Mouse (Mus musculus) heart, embryonic 11.5 days (tissue): Measurements from ENCODE around the gene Ugt1a8. TPM values are rescaled to one million over a fixed set of nuclear protein-coding genes. Genes with fewer than 3 reads are reported as not detected.
A peak's percentile ranks its signal among the peaks of the same experiment; 100 is the strongest.
"Not testable (repeated sequence)": the region's sequence is repeated elsewhere in the genome, so short reads cannot be mapped to it uniquely, and the experiment has no call there.

Experiments
- ATAC-seq: fragments of 200-750 bp; cut with Nextera tagmentation; replicated peaks from 2 replicates; pipeline ENCODE4 v1.8.0; 2017; ENCODE audit warnings: moderate library complexity; ENCODE audit not compliant: insufficient number of reproducible peaks, low FRiP score, low TSS enrichment
- H3K27ac ChIP-seq: fragments of 300-500 bp; sonication (generic); 2 replicates; pipeline ENCODE4 v1.5.1; 2014; ENCODE audit warnings: mild to moderate bottlenecking, low read depth, low read length
- H3K27me3 ChIP-seq: fragments of 300-500 bp; sonication (generic); 2 replicates; pipeline ENCODE4 v1.6.1; 2014; ENCODE audit warnings: mild to moderate bottlenecking, low read length, mixed read lengths; ENCODE audit not compliant: control insufficient read depth, insufficient read depth
- H3K36me3 ChIP-seq: fragments of 300-500 bp; sonication (generic); 2 replicates; pipeline ENCODE4 v1.6.1; 2014; ENCODE audit warnings: mild to moderate bottlenecking, low read length, moderate library complexity, mixed read lengths; ENCODE audit not compliant: control insufficient read depth, insufficient read depth
- H3K4me1 ChIP-seq: fragments of 300-500 bp; sonication (generic); 2 replicates; pipeline ENCODE4 v1.6.1; 2014; ENCODE audit warnings: low read length; ENCODE audit not compliant: control insufficient read depth, insufficient read depth
- H3K4me2 ChIP-seq: fragments of 300-500 bp; sonication (generic); 2 replicates; pipeline ENCODE4 v1.6.1; 2014; ENCODE audit warnings: mild to moderate bottlenecking, moderate library complexity
- H3K4me3 ChIP-seq: fragments of 300-500 bp; sonication (generic); 2 replicates; pipeline ENCODE4 v1.5.1; 2014; ENCODE audit warnings: low read depth, low read length
- H3K9ac ChIP-seq: fragments of 300-500 bp; sonication (generic); 2 replicates; pipeline ENCODE4 v1.6.1; 2014; ENCODE audit warnings: mild to moderate bottlenecking, low read depth, low read length, moderate library complexity
- H3K9me3 ChIP-seq: fragments of 300-500 bp; sonication (generic); replicated peaks from 2 replicates; pipeline ENCODE4 v1.6.1; 2016; ENCODE audit warnings: low read length; ENCODE audit not compliant: control insufficient read depth
- WGBS: fragments of 180-500 bp; shearing (Covaris S2); extraction: QIAGEN DNeasy Blood & Tissue Kit; methylation state at CpG from one replicate; pipeline ENCODE4 v1.1.7; 2014; ENCODE audit not compliant: insufficient replicate concordance; 5-methylcytosine and 5-hydroxymethylcytosine counted together
- polyA plus RNA-seq: library from polyadenylated mRNA; unstranded; fragments of >200 nt; fragmentation: Nextera tagmentation; extraction: Ambion mirVana; gene quantifications from 2 replicates; pipeline ENCODE4 v1.2.1, GENCODE M21; 2014

Ugt1a8 gene
- polyA plus RNA-seq, 1 experiment from 2014 or later = not detected

DNA sequence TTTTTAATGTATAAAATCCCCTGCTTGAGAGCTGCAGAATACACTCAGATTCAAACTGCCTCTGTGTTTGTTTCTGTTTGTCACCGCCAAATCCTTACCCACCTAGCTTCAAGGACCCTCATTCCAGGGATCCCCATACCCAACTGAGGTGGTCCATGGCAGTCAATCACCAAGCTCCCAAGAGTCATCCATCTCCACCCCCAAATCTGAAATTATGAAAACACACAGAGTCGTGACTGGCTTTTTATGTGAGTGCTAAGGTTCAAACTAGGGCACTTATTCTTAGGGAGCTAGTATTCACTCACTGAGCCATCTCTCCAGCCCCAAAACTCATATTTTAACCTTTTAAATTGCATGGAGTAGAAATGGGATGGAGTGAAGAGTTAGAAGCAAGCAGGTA, 137.7 kb downstream of the Ugt1a8 start:
- H3K4me2 ChIP-seq, H3K27ac ChIP-seq, ATAC-seq, H3K4me1 ChIP-seq, H3K9ac ChIP-seq, H3K27me3 ChIP-seq, H3K36me3 ChIP-seq, H3K4me3 ChIP-seq: not testable (repeated sequence)
- peaks cover 52% of the 10 kb centered on the region for H3K9me3 ChIP-seq
- WGBS = 49% methylated on average over 2 of the region's 2 CpGs

- Histone ChIP-seq H3K9ac (no peak overlapping the region), H3K4me3 (no peak overlapping the region), H3K36me3 (no peaks in the 10 kb centered on the region), H3K9me3 (peaks cover 56% of the 10 kb centered on the region), H3K4me2 (no peak overlapping the region), H3K27ac (no peak overlapping the region), H3K27me3 (no peaks in the 10 kb centered on the region), H3K4me1 (no peaks in the 10 kb centered on the region)
- ATAC-seq = no peak
Observed at GRCm38 (mm10) chr1:88225741-88226140, 138.1 kb downstream of the Ugt1a8 start.

DNA sequence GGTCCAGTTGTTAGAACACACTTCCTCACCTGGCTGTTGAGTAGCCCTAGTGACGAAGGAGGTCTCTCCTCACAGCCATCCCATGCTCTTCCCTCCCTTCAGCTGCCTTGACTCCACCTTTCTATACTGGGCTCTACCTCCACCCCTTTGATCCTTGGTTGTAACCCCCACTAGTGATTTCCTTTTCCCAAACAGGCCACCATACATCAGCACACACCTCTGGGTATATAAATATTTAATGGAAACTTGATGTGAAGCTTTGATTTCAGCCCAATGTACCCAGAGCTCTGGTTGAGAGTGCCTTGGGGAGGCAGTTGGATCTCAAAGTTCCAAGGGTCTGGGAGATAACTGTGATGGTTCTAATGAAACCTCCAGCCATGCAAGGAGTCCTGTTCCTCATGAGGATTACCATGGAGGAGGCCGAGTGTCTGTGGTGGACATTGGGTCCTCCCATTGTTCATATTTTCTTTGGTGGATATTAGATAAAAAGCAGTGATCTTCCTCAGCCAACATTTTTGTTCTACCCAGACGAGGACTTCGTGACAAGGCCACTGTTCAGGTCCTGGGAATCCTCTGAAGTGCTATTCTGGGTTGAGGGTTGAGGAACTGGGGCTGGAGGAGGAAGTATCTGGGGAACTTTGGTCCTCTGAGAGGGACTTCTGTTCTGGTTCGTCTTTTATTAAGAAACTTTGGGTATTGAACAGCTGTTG, 139.2 kb downstream of the Ugt1a8 start, which contains the start of gene Mroh2a:
Gene Mroh2a (plus strand): TSS at position 317 of the 710 bp plus-strand sequence.
- Histone ChIP-seq H3K4me1 (no peaks in the 10 kb centered on the region), H3K27ac (no peak within 1 kb of the TSS), H3K4me3 (no peak within 1 kb of the TSS), H3K9ac (no peak within 1 kb of the TSS), H3K36me3 (no peaks in the 10 kb centered on the region), H3K4me2 (no peak within 1 kb of the TSS), H3K27me3 (no peaks in the 10 kb centered on the region), H3K9me3 (peaks cover 67% of the 10 kb centered on the region)
- WGBS = 46% methylated on average over 5 of the region's 5 CpGs
- ATAC-seq = no peak

DNA sequence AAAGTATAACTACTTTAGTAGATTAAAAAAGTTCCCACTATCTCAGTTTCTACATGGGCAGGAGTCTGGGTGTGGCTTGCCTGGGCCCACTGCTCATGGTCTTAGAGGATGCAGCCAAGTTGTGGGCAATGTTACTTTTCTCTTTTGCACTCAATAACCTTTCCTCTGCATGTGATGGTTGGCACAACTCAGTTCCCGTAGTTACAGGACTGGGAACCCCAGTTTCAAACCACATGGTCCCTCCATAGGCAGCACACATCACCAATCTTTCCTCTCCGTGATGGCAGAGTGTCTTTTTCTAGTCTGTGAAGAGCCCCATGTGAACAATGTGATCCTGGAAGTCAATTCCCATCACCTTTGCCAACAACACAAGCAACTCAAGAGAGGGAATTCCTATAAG, 139.9 kb downstream of the Ugt1a8 start:
- no peak for ATAC-seq
- Histone ChIP-seq H3K27ac (no peak overlapping the region), H3K4me3 (no peak overlapping the region), H3K36me3 (no peaks in the 10 kb centered on the region), H3K4me2 (no peak overlapping the region), H3K27me3 (no peaks in the 10 kb centered on the region), H3K9ac (no peak overlapping the region), H3K9me3 (peaks cover 71% of the 10 kb centered on the region), H3K4me1 (no peaks in the 10 kb centered on the region)
- 49% methylated on average over 2 of the region's 2 CpGs for WGBS

GRCm38 (mm10) chr1:88228121-88228520, 140.5 kb downstream of the Ugt1a8 start:
- H3K4me2 ChIP-seq = no peak overlapping the region
- peaks cover 78% of the 10 kb centered on the region for H3K9me3 ChIP-seq
- H3K36me3 ChIP-seq = no peaks in the 10 kb centered on the region
- 63% methylated on average over 7 of the region's 7 CpGs for WGBS
- no peak for ATAC-seq
- no peak overlapping the region for H3K9ac ChIP-seq
- no peak overlapping the region for H3K27ac ChIP-seq
- H3K27me3 ChIP-seq = no peaks in the 10 kb centered on the region
- no peaks in the 10 kb centered on the region for H3K4me1 ChIP-seq
- H3K4me3 ChIP-seq = no peak overlapping the region

GRCm38 (mm10) chr1:88229566-88229965, 142.0 kb downstream of the Ugt1a8 start:
- Histone ChIP-seq H3K9ac (no peak overlapping the region), H3K36me3 (no peaks in the 10 kb centered on the region), H3K4me2 (no peak overlapping the region), H3K9me3 (peaks cover 92% of the 10 kb centered on the region), H3K4me1 (no peaks in the 10 kb centered on the region), H3K27me3 (no peaks in the 10 kb centered on the region), H3K4me3 (no peak overlapping the region), H3K27ac (no peak overlapping the region)
- WGBS = 71% methylated on average over 3 of the region's 3 CpGs
- ATAC-seq = no peak

GRCm38 (mm10) chr1:88229986-88230385, 142.4 kb downstream of the Ugt1a8 start:
- no peaks in the 10 kb centered on the region for H3K36me3 ChIP-seq
- H3K27me3 ChIP-seq = no peaks in the 10 kb centered on the region
- H3K4me3 ChIP-seq = no peak overlapping the region
- 76% methylated on average over 5 of the region's 5 CpGs for WGBS
- no peak overlapping the region for H3K27ac ChIP-seq
- no peaks in the 10 kb centered on the region for H3K4me1 ChIP-seq
- peaks cover 96% of the 10 kb centered on the region for H3K9me3 ChIP-seq
- no peak overlapping the region for H3K9ac ChIP-seq
- H3K4me2 ChIP-seq = no peak overlapping the region
- 0 out of 2 replicates have a peak, but pooled peaks have one; percentile 3 for ATAC-seq

GRCm38 (mm10) chr1:88230421-88230820, 142.8 kb downstream of the Ugt1a8 start:
- Histone ChIP-seq H3K9ac (no peak overlapping the region), H3K36me3 (no peaks in the 10 kb centered on the region), H3K4me1 (no peaks in the 10 kb centered on the region), H3K4me2 (no peak overlapping the region), H3K9me3 (peaks cover 99% of the 10 kb centered on the region), H3K27ac (no peak overlapping the region), H3K27me3 (no peaks in the 10 kb centered on the region), H3K4me3 (no peak overlapping the region)
- no peak for ATAC-seq
- 69% methylated on average over 7 of the region's 7 CpGs for WGBS
